Mouse (Mus musculus) erythroblast, embryonic 14.5 days (primary cell): ENCODE measurements around the gene Mapre3.

Experiments used
- GATA1 ChIP-seq: IDR thresholded peaks from 2 replicates; pipeline ENCODE4 v1.6.1; 2012; ENCODE audit warnings: low read length, inconsistent platforms, mixed read lengths
- TAL1 ChIP-seq: IDR thresholded peaks from 3 replicates; pipeline ENCODE4 v1.6.1; 2012; ENCODE audit warnings: low read length, inconsistent platforms, mixed read lengths

GRCm38 (mm10) chr5:30890375-30890774 lies 75.9 kb downstream of the Mapre3 start:
- no peak for TF ChIP-seq GATA1
- no peak for TF ChIP-seq TAL1
